Mouse (Mus musculus) T-helper 1 cell (primary cell): ENCODE measurements at regions not wholly inside any gene's neighbourhood (a gene's known extent, or its start where the extent isn't known, plus 50 kb on each side); places are given as distances from the start of the nearest gene placed in this dataset.

Experiments used
- in situ Hi-C: fragments of 300-600 bp; cut with MboI, MseI; formaldehyde crosslinking; loops from one replicate; pipeline ENCODE4 v1.15.1; 2025; ENCODE audit warnings: high pct_unique_total_duplicates

- in situ Hi-C loops = no loop called here
Measured at GRCm38 (mm10) chr11:82589761-82590160, 174.4 kb downstream of the Cct6b start.

DNA sequence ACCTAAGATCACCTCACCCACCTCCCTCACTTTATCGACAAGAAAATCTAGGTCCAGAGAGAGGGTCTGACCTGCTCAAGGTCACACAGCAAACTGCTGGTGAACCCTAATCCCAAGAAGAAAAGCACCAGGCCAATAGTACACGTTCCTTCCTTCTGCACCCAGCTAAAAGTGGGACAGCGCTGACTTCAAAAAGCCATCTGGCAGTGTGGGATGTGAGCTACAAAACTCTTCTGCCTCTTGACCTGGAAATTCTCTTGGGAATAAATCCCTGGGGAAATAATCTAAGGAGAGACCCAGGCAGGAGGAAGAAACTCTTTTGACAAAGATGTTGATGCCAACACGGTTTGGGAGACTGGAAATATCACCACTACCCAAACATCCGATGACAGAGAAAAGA is 175.4 kb downstream of the Cct6b start:
- in situ Hi-C loops = no loop called here

- in situ Hi-C loops = no loop called here
Measured at GRCm38 (mm10) chr11:82579841-82580415, 184.2 kb downstream of the Cct6b start.

- in situ Hi-C loops = no loop called here
Measured at GRCm38 (mm10) chr11:82576019-82576418, 187.3 kb downstream of the Tmem132e start.

- in situ Hi-C loops = no loop called here
Measured at GRCm38 (mm10) chr11:82573126-82573525, 184.4 kb downstream of the Tmem132e start.

DNA sequence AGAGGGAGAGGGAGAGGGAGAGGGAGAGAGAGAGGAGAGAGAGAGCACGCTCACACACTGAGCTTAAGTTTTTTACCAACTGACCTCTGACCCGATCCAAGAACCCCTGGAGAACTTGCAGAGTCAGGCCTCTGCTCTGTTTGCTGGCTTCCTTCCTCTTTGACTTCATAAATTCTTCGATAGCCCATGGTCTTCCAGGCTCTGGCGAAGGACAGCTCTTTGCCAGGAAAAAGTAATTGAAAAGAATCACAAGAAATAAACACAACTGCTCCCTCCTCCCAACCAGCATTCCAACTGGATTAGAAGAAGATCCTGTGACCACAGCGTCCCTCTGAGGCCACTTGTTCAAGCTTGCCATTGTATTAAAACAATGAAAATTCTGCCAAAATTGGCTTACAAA is 182.8 kb downstream of the Tmem132e start:
- in situ Hi-C loops = no loop called here

DNA sequence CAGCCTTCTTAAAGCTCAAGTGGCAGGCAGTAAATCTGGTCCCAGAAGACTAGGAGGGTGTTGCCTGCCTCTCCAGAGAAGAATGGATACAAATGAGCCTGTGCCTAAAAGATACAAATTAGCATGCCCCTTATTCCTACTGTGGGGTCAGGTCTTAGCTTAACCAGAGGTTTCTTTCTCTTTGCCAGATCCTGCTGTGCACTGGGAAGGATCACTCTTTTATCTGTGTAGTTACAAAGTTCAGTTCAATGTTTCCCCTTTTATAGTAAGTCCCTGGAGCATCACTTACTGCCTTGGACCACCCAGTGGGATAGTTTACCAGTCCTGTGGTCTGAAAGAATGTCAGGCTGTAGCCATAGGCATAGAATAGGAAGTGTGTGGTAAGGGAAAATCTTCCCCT is 181.1 kb downstream of the Tmem132e start:
- in situ Hi-C loops = no loop called here

- in situ Hi-C loops = no loop called here
Measured at GRCm38 (mm10) chr11:82568219-82568676, 179.5 kb downstream of the Tmem132e start.

- in situ Hi-C loops = no loop called here
Measured at GRCm38 (mm10) chr11:82567014-82567685, 178.4 kb downstream of the Tmem132e start.

DNA sequence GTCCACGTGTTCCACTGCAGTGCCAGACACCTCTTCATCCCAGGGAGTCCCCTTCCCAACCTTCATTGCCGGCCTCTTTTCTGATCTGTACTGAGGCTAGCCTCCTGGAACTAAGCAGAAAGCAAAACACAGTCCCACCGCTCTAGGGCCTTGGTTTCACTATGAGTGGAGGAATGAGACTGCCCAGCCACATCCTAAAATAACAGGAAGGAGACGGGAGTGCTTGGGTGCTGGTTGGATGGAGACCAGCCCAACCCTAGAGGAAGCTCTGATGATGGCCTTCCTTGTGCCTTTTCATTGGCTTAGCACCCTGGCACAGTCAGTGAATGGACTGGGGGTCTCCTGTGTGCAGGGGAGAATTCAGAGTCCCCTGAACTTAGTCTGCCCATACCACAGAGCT is 177.4 kb downstream of the Tmem132e start:
- in situ Hi-C loops = no loop called here

DNA sequence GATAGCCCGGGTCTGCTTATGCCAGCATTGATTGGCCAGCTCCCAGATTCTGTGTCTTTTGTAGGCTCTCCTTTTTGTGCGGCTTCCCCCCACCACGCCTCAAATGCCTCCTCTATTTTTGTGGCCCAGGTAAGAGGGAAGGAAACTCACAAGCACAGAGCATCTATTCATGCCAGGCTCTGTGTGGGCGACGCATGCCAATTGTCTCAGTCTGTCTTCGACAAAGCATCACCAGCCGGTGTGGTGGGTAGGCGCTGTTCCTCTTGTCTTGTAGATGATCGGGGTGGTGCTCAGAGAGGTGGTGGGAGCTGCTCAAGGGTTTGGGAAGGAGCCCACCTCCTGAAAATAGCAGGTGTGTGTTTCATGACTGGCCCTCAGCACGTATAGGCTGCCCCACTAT is 175.5 kb downstream of the Tmem132e start:
- in situ Hi-C loops = no loop called here

DNA sequence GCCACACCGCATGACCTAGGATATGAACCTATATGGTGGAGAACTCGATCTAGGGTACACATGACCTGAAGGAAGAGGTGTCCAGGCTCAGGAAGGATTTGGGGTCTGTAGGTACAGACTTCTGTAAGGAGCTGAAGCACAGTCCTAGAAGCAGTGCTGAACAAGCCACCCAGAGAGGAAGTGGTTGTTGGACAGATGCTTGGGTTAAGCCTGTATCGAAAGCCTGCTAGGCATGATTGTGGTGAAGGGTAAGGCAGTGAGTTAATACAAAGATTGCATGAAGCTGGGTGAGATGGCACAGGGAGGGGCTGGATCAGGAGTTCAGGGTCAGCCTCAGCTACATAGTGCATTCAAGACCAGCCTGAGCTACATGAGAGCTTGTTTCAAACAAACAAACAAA is 153.3 kb downstream of the Tmem132e start:
- in situ Hi-C loops = loop anchor here (10.0 kb wide), 1 partner anchor 987 kb away; no protein-coding TSS in a partner anchor

GRCm38 (mm10) chr11:82541376-82541775 is 152.7 kb downstream of the Tmem132e start:
- in situ Hi-C loops = loop anchor here (10.0 kb wide), 1 partner anchor 987 kb away; no protein-coding TSS in a partner anchor

DNA sequence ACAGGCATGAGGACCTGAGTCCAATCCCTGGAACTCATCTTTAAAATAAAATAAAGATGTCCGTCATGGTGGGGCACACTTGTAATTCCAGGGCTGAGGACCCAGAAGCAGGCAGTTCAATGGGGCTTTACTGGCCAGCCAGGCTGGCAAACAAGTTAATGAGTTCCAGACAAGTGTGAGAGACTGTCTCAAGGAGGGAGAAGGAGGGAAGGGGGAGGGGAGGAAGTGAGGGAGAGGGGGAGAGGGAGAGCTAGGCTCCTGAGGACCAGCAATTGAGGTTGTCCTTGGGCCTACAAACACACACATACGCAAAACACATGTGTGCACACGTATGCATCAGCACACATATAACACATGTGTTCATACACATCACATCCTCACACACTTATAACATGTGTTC is 149.2 kb downstream of the Tmem132e start:
- in situ Hi-C loops = no loop called here

DNA sequence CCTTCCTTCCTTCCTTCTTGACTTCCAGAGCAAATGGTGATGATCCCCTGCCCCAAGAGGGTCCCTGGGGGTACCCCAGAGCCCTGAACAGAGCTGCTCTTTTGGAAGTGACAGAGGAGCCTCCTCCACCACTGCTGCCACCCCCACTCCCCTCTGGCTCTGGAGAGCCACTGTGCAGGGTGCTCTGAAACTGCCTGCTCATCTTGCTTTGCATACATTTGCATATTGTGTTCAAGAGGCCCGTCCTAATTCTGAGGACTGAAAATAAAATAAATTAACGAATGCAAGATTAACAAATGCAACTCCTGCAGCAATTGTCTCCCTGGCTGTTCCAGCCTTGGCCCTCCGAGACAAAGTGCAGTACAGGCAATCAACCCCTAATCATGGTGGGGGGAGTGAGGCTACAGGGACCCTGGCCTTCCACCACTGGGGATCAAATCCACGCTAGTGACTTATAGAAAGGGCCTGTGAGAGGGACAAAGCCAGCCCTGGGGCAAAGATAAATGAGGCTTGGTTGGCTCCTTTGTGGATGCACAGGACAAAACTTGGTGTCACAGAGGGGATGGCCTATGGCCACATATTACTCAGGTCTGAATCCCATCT is 134.6 kb downstream of the Tmem132e start:
- in situ Hi-C loops = no loop called here

DNA sequence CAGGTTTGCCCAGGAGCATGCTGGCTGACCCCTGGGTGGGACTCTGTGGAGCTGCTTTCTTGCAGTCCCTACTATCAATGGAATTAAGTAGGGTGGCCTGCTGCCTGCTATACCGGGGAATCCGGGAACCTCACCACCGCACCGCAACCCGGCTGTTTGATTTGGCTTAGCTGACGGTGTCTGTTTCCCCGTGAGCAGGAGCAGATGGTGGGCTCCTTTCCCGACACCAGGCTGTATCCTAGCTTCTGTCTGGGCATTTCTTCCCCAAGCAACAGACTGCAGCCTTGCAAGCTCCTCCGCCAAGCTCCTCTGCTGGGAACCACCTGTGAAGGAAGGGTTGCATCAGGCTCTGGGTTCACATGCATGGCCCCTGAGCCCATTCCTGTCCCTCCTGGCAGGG is 132.7 kb downstream of the Tmem132e start:
- in situ Hi-C loops = no loop called here

DNA sequence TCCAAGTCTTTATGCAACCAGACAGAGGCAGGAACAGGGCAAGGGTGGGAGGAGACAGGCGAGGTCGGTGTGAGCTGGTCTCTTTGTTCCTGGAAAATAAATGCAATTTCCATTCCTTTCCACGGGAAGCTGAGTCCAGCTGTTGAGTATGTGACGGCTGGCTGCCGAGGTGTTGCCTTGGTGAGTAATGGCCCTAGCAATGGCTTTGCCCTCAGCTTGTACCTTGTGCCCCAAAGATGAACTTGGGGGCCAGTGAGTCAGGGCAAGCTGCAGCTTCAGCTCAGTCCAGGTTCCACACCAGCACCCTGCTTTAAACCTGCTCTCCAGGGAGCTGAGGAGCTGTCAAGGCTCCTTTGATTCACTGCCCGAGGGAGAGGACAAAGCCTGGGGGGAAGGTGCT is 130.0 kb downstream of the Tmem132e start:
- in situ Hi-C loops = no loop called here

- in situ Hi-C loops = no loop called here
Measured at GRCm38 (mm10) chr11:82514526-82515144, 125.9 kb downstream of the Tmem132e start.

- in situ Hi-C loops = no loop called here
Measured at GRCm38 (mm10) chr11:82508564-82508963, 119.9 kb downstream of the Tmem132e start.
